Mouse (Mus musculus) forebrain, embryonic 15.5 days (tissue): Measurements from ENCODE around the gene Cd81. TPM values are rescaled to one million over a fixed set of nuclear protein-coding genes. Genes with fewer than 3 reads are reported as not detected.

ENCODE experiments used
- ATAC-seq: fragments of 200-750 bp; cut with Nextera tagmentation; replicated peaks from 2 replicates; pipeline ENCODE4 v1.8.0; 2017; ENCODE audit warnings: mild to moderate bottlenecking, moderate TSS enrichment, moderate library complexity
- H3K27ac ChIP-seq: fragments of 300-500 bp; sonication (generic); replicated peaks from 2 replicates; pipeline ENCODE4 v1.5.1; 2015; ENCODE audit warnings: mild to moderate bottlenecking, inconsistent platforms
- H3K27me3 ChIP-seq: fragments of 300-500 bp; sonication (generic); 2 replicates; pipeline ENCODE4 v1.6.1; 2015; ENCODE audit warnings: inconsistent platforms
- H3K36me3 ChIP-seq: fragments of 300-500 bp; sonication (generic); 2 replicates; pipeline ENCODE4 v1.6.1; 2015; ENCODE audit warnings: mild to moderate bottlenecking, inconsistent platforms
- H3K4me1 ChIP-seq: fragments of 300-500 bp; sonication (generic); 2 replicates; pipeline ENCODE4 v1.6.1; 2015; ENCODE audit warnings: inconsistent platforms
- H3K4me2 ChIP-seq: fragments of 300-500 bp; sonication (generic); replicated peaks from 2 replicates; pipeline ENCODE4 v1.6.1; 2015; ENCODE audit warnings: mild to moderate bottlenecking, inconsistent platforms
- H3K4me3 ChIP-seq: fragments of 300-500 bp; sonication (generic); 2 replicates; pipeline ENCODE4 v1.5.1; 2015; ENCODE audit warnings: mild to moderate bottlenecking, inconsistent platforms
- H3K9ac ChIP-seq: fragments of 300-500 bp; sonication (generic); replicated peaks from 2 replicates; pipeline ENCODE4 v1.6.1; 2015; ENCODE audit warnings: mild to moderate bottlenecking, inconsistent platforms
- H3K9me3 ChIP-seq: fragments of 300-500 bp; sonication (generic); 2 replicates; pipeline ENCODE4 v1.6.1; 2016; ENCODE audit warnings: inconsistent platforms
- WGBS: fragments of 180-500 bp; shearing (Covaris S2); methylation state at CpG from one replicate; pipeline ENCODE4 v1.1.7; 2015; ENCODE audit warnings: mixed read lengths; 5-methylcytosine and 5-hydroxymethylcytosine counted together
- polyA plus RNA-seq: library from polyadenylated mRNA; unstranded; fragments of >200 nt; fragmentation: Nextera tagmentation; extraction: Ambion mirVana; gene quantifications from 2 replicates; pipeline ENCODE4 v1.2.1, GENCODE M21; 2015

The Cd81 gene
- polyA plus RNA-seq, 1 experiment from 2014 or later: 294 TPM

GRCm38 (mm10) chr7:143055499-143056186 is 3.1 kb downstream of the Cd81 start:
- H3K36me3 ChIP-seq: no peaks in the 10 kb centered on the region
- 70% methylated on average over 11 of the region's 11 CpGs for WGBS
- peak overlapping the region; percentile 20; the same call in 1 of the 2 replicates for H3K27ac ChIP-seq
- H3K9me3 ChIP-seq: no peaks in the 10 kb centered on the region
- ATAC-seq: no peak
- peak overlapping the region; percentile 90; the same call in 1 of the 2 replicates for H3K4me2 ChIP-seq
- peaks cover 57% of the 10 kb centered on the region for H3K4me1 ChIP-seq
- no peaks in the 10 kb centered on the region for H3K27me3 ChIP-seq
- H3K4me3 ChIP-seq: no peak overlapping the region
- peak overlapping the region; percentile 20; the same call in 1 of the 2 replicates for H3K9ac ChIP-seq

DNA sequence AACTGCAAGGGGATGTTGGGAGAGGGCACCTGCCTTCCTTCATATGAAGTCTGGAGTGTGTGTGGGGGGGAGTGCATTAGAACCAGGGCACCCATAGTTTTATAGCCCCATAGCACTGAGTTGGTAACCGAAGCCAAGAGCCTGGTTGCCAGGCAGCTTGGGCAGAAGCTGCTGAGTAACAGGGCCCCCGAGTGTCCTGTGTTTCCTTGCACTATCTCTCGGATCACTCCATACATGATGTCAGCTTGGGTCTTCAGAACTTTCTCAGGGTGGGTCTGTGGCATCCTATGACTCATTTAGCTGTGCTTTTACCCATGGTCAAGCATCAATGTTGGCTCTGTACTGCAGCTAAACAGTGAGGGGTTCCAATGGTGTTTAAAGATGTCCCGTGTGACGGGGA is 4.5 kb downstream of the Cd81 start:
- peaks cover 57% of the 10 kb centered on the region for H3K4me1 ChIP-seq
- H3K9ac ChIP-seq: no peak overlapping the region
- H3K27ac ChIP-seq: no peak overlapping the region
- H3K36me3 ChIP-seq: no peaks in the 10 kb centered on the region
- no peaks in the 10 kb centered on the region for H3K9me3 ChIP-seq
- ATAC-seq: no peak
- WGBS: 89% methylated on average over 5 of the region's 5 CpGs
- no peak overlapping the region for H3K4me3 ChIP-seq
- H3K27me3 ChIP-seq: no peaks in the 10 kb centered on the region
- H3K4me2 ChIP-seq: no peak overlapping the region

DNA sequence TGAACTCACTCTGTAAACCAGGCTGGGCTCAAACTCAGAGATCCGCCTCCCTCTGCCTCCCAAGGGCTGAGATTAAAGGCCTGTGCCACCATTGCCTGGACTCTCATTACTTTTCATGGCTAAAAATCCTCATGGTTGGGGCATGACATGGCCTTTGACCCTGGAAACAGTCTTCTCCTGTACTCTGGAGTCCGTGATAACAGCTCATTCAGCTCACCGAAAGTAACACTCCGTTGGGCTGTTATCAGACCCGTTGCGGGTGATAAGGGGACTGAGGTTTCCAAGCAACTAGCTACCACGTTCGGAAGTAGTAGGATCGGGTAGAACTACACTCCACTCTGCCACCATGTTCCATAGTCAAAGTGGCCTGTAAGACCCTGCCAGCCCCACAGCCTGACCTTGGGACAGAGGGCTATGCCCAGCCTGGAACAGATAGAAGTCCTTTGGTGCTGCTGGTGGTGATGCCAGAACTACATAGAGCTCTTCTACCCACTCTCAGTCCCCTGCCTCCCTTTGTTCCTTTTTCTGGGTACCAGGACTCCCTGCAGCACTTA is 5.2 kb downstream of the Cd81 start:
- Histone ChIP-seq H3K4me3 (no peak overlapping the region), H3K27me3 (no peaks in the 10 kb centered on the region), H3K4me2 (no peak overlapping the region), H3K27ac (no peak overlapping the region), H3K9me3 (no peaks in the 10 kb centered on the region), H3K36me3 (peaks cover 4% of the 10 kb centered on the region; the same call in 1 of the 2 replicates), H3K4me1 (peaks cover 53% of the 10 kb centered on the region), H3K9ac (no peak overlapping the region)
- ATAC-seq: no peak
- 86% methylated on average over 9 of the region's 9 CpGs for WGBS

- no peaks in the 10 kb centered on the region for H3K27me3 ChIP-seq
- peak overlapping the region; percentile 44; the same call in 1 of the 2 replicates for H3K27ac ChIP-seq
- peaks cover 8% of the 10 kb centered on the region; the same call in 1 of the 2 replicates for H3K36me3 ChIP-seq
- H3K9me3 ChIP-seq: no peaks in the 10 kb centered on the region
- ATAC-seq: no peak
- H3K4me3 ChIP-seq: no peak overlapping the region
- peaks cover 53% of the 10 kb centered on the region for H3K4me1 ChIP-seq
- 87% methylated on average over 5 of the region's 5 CpGs for WGBS
- H3K4me2 ChIP-seq: no peak overlapping the region
- H3K9ac ChIP-seq: no peak overlapping the region
These were observed 5.7 kb downstream of the Cd81 start for GRCm38 (mm10) chr7:143058221-143058697.

DNA sequence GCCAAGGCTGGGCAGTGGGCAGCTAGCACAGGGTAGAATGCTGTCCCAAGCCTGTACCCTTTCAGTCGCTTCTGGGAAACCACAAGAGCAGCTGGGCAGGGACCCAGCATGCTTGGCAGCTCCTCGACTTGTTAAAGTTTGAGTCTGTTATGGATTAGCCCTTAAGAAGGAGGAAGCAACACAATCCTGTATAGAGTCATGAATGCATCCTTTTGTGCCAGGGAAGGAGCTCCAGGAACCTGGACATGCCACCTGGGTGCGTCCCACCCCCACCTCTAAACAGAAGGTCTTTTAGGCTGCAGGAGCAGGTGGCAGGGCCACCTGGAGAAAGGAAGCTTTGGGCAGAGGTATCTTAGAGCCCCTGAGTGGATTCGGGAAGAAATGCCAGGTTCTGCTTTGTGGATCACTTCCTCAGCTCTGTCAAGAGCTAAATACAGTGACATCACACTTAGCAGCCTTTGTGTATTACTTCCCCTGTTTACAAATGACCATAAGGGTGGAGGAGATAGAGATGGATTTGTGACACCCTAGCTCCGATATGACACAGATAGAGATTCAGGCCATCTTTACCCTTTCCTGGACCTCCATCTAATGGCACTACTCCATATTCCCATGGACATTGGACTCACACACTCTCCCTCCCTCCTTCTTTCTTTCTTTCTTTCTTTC is 6.8 kb downstream of the Cd81 start:
- whole genome bisulfite sequencing: 71% methylated on average over 5 of the region's 5 CpGs
- no peak for ATAC-seq
- peak overlapping the region; percentile 44 for H3K27ac ChIP-seq
- H3K4me1 ChIP-seq: peaks cover 43% of the 10 kb centered on the region
- H3K4me3 ChIP-seq: no peak overlapping the region
- no peaks in the 10 kb centered on the region for H3K9me3 ChIP-seq
- no peaks in the 10 kb centered on the region for H3K27me3 ChIP-seq
- H3K9ac ChIP-seq: no peak overlapping the region
- H3K36me3 ChIP-seq: peaks cover 17% of the 10 kb centered on the region
- H3K4me2 ChIP-seq: no peak overlapping the region

DNA sequence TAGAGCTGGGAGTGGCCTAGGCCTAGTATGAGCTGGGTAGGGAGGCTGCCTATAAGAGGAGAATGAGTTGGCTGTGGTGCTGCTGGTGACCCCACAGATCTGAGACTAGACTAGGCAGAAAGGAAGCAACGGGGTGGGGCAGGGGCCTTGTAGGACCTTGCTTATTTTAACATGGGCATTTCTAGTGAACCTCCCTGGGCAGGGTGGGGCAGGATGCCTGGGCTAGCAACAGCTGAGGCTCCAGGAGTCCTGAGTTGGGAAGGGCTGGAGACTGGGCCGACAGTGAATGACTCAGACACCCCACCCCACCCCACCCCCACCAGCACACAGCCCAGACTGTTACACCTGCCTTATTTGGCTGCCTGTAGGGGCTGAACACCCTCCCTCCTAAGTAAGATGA is 10.2 kb downstream of the Cd81 start:
- H3K36me3 ChIP-seq: peaks cover 44% of the 10 kb centered on the region
- ATAC-seq: no peak
- no peak overlapping the region for H3K4me3 ChIP-seq
- WGBS: 81% methylated on average over 2 of the region's 2 CpGs
- peaks cover 18% of the 10 kb centered on the region for H3K4me1 ChIP-seq
- no peak overlapping the region for H3K4me2 ChIP-seq
- H3K27me3 ChIP-seq: no peaks in the 10 kb centered on the region
- H3K9me3 ChIP-seq: no peaks in the 10 kb centered on the region
- H3K9ac ChIP-seq: no peak overlapping the region
- no peak overlapping the region for H3K27ac ChIP-seq

- WGBS: 56% methylated on average over 6 of the region's 6 CpGs
- H3K36me3 ChIP-seq: peaks cover 47% of the 10 kb centered on the region
- H3K4me2 ChIP-seq: no peak overlapping the region
- ATAC-seq: no peak
- H3K4me3 ChIP-seq: no peak overlapping the region
- H3K9me3 ChIP-seq: no peaks in the 10 kb centered on the region
- no peak overlapping the region for H3K9ac ChIP-seq
- H3K4me1 ChIP-seq: peaks cover 15% of the 10 kb centered on the region
- H3K27me3 ChIP-seq: no peaks in the 10 kb centered on the region
- H3K27ac ChIP-seq: no peak overlapping the region
These were observed 11.7 kb downstream of the Cd81 start for GRCm38 (mm10) chr7:143064226-143064625.

DNA sequence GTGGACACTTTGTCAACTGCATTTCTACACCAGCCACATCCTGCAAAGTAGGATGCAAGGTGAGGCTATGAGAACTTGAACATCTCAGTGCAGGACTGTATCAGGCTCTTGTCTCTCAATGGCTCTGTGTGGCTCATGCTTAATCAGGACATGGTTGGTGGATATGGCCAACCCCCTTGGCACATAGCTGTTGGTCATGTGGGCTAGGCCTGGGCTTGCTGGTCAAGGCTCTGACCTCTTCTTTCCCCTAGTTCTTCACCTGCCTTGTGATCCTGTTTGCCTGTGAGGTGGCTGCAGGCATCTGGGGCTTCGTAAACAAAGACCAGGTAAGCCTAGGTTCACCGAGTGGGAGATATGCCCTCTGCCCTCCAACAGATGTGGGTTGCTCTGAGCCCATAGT is 13.2 kb downstream of the Cd81 start:
- Histone ChIP-seq H3K9ac (no peak overlapping the region), H3K36me3 (peaks cover 47% of the 10 kb centered on the region), H3K9me3 (no peaks in the 10 kb centered on the region), H3K27me3 (no peaks in the 10 kb centered on the region), H3K4me1 (peaks cover 20% of the 10 kb centered on the region), H3K4me3 (no peak overlapping the region), H3K27ac (no peak overlapping the region), H3K4me2 (no peak overlapping the region)
- ATAC-seq: no peak
- 96% methylated on average over 2 of the region's 2 CpGs for WGBS

- 0 out of 2 replicates have a peak overlapping the region, but pooled peaks have one; percentile 94 for H3K27ac ChIP-seq
- peaks cover 46% of the 10 kb centered on the region for H3K36me3 ChIP-seq
These were observed 14.9 kb downstream of the Cd81 start for GRCm38 (mm10) chr7:143067469-143067868.

DNA sequence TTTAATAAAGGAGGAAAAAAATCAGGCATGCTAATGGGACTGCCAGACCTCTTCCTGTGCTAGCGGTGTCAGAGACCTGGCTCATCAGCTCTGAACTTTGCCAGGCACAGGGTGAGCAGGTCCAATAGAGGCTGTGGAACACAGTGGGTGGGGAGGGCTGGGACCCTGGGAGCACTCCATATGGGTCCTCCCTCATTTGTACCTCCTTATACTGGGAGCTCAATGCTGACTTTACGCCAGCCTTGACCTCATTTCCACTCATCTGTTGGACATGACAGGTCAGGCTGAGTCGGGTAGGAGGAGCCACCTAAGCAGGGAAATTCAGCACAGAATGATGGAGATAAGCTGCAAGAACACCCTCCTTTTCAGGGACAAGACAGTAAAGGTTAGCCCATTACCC is 15.4 kb downstream of the Cd81 start:
- Histone ChIP-seq H3K27ac (peak overlapping the region; percentile 94), H3K4me2 (peak overlapping the region; percentile 67), H3K27me3 (no peaks in the 10 kb centered on the region), H3K9me3 (no peaks in the 10 kb centered on the region), H3K4me1 (peaks cover 25% of the 10 kb centered on the region), H3K9ac (0 out of 2 replicates have a peak overlapping the region, but pooled peaks have one; percentile 48), H3K4me3 (no peak overlapping the region; the same call in 1 of the 2 replicates), H3K36me3 (peaks cover 42% of the 10 kb centered on the region)
- no peak for ATAC-seq
- WGBS: 88% methylated on average over 3 of the region's 3 CpGs

More at GRCm38 (mm10) chr7:143067469-143067868, 14.9 kb downstream of the Cd81 start:
- Histone ChIP-seq H3K4me2 (no peak overlapping the region), H3K9me3 (no peaks in the 10 kb centered on the region), H3K4me1 (peaks cover 25% of the 10 kb centered on the region), H3K4me3 (no peak overlapping the region), H3K27me3 (no peaks in the 10 kb centered on the region), H3K9ac (no peak overlapping the region)
- ATAC-seq: no peak
- WGBS: 77% methylated on average over 2 of the region's 2 CpGs

GRCm38 (mm10) chr7:143068316-143068881 is 15.9 kb downstream of the Cd81 start:
- no peaks in the 10 kb centered on the region for H3K27me3 ChIP-seq
- 41% methylated on average over 13 of the region's 13 CpGs for WGBS
- no peak for ATAC-seq
- H3K36me3 ChIP-seq: peaks cover 38% of the 10 kb centered on the region
- peak overlapping the region; percentile 67 for H3K4me2 ChIP-seq
- peaks cover 25% of the 10 kb centered on the region for H3K4me1 ChIP-seq
- H3K27ac ChIP-seq: peak overlapping the region; percentile 94
- peak overlapping the region; percentile 80 for H3K4me3 ChIP-seq
- peak overlapping the region; percentile 48 for H3K9ac ChIP-seq
- no peaks in the 10 kb centered on the region for H3K9me3 ChIP-seq
